Mouse (Mus musculus) common myeloid progenitor, adult 5-6 weeks (primary cell): ENCODE results near the gene Prlh. TPM values are rescaled to one million over a fixed set of nuclear protein-coding genes. Genes with fewer than 3 reads are reported as not detected.

Experiments
- ATAC-seq: replicated peaks from 2 replicates; pipeline ENCODE4 v1.8.0; 2016; ENCODE audit warnings: low read depth, mild to moderate bottlenecking, moderate TSS enrichment, inconsistent platforms; ENCODE audit not compliant: poor library complexity, severe bottlenecking
- total RNA-seq: library from RNA; stranded (forward); fragments of 200-1000, 187-1606 nt; gene quantifications from 2 replicates; pipeline ENCODE4 v1.2.3, GENCODE M21; 2017

Prlh gene
- total RNA-seq, 1 experiment from 2014 or later, result not detected

DNA sequence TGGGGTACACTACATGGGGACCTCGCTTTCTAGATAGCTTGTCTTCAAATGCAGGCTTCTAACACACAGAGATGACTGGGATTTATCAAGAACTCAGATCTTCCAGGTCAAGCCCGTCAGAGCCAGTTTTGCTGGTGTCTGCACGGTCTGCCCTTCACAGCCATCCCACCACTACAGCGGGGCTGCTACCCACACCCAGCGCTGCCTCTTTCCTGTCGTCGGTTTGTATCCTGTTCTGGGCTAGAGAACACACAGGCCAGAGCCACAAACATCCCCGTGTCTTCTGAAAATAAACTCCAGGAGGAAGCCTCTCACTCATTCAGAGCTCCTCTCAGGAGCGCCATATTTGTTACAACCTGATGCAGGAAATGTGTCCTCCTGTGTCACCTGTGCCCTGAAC lies 3.6 kb upstream of the Prlh start:
- peak; percentile 50; the same call in 1 of the 2 replicates for ATAC-seq

DNA sequence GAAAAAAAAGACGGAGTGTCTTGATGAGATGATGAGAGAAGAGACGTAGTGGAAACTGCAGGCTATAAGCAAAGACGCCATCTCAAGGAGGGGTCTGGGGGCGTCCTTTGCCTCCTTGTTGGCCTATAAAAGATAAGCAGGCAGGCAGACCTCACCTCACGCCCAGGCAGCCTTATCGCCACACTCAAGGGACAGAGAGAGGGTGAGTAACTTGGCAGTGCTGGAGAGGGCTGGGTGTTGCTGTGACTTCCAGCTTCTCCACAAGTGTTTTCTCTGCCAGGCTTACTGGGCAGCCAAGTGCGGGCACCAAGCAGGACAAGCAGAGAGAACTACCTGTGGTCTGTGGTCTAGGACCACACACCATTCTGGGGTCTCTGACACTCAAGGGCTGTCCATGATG lies 1.2 kb upstream of the Prlh start:
- ATAC-seq, result no peak

DNA sequence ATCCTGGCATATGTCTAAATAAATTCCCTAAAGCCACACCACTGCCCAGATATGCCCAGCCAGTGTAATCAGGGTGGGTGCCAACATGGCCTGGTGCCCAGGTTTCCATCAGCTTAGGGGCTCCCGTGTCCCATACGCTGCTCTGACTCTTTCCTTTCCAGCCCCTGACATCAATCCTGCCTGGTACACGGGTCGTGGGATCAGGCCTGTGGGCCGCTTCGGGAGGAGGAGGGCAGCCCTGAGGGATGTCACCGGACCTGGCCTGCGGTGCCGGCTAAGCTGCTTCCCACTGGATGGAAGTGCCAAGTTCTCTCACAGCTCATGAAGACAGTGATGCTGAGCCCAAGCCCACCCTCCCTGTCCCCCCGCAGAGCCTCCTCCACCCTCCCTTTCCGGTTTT lies 780 bp downstream of the Prlh start:
- ATAC-seq, result no peak

DNA sequence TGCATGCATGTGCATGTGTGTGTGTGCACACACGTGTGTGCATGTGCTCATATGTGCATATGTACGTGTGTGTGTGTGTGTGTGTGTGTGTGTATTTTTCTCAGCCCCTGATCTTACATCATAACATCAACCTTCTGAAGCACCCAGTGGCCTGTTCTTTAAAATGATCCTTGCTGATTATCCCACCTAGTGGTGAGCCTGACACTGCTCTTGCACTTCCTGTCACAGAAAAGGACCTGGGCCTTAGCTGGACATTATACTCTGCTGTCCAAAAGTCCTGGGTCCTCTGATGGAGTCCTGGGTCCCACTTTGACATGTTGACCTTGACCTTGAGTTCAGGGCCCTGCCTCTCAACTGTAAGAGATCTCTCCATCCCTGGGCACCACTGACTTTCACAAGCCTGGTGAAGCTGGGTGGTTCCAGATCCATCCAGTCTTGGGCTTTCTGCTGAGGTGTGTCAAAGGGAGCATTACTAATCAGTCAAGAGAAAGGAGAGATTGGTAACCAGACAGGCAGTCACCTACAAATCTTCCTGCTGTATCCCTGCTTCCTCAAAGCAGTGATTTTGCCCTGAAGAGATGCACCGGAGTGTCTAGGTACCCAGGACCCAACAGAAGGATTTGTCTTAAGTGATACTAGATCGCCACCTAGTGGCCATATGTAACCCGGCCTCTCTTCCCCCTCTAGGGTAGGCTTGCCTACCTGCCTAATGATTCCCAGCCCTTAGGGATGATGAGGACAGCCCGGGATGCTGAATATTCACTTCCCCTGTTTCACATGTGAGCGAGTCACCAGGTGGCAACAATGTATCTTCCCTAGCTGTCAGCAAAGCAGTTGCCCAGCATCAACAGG lies 3.6 kb downstream of the Prlh start:
- ATAC-seq, result peak; percentile 87

DNA sequence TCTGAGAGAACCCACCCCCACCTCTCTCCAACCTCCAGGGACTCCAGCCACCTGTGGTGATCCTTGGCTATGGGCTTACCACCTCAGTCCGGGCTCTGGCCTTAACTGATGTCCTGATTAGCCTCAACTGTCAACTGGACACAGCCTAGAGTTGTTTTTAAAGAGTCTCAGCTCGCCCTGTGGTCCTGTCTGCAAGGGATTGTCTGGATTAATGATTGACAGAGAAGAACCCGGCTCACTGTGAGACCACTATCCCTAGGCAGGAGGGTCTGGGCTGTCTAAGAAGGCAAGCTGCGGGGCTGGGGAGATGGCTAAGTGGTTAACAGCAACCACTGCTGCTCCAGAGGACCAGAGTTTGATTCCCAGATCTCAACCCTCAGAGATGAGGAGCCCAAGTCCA lies 9.6 kb downstream of the Prlh start:
- ATAC-seq, result no peak

DNA sequence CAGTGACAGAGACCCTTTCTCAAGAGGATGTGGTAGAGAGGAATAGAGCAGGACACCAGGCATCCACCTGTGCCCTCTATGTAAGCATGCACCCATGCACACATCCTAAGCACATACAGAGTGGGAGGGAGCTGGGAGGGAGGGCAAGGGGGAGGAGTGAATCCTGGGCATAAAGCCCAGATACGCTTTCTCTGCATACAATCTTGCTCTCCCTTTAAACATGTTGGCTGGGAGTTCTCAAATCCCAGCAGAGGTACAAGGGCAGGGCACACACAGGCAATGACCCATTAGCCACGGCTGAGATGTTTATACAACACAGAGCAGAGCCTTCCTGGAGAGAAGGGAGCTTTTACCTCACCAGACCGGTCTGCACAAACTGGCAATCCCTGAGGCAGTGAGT lies 10.1 kb downstream of the Prlh start:
- ATAC-seq, result no peak

DNA sequence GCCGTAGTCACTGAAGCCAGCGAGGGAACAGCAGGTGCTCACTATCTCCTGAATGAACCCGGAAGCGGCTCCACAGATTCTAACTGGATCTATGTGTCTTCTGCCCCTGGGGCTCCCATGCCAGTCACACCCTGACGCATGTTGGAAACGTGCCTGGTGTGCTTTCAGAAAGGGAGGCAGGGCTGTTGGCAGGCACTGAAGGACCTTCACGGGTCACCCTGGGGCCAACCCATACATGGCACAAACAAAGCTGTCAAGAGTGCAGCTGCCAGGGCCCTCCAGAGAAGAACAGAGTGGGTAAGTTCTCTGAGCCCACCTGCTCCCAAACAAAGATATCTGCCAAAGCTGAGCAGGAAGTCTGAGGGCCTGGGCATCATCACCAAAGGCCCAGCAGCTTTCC lies 14.7 kb downstream of the Prlh start:
- ATAC-seq, result no peak

DNA sequence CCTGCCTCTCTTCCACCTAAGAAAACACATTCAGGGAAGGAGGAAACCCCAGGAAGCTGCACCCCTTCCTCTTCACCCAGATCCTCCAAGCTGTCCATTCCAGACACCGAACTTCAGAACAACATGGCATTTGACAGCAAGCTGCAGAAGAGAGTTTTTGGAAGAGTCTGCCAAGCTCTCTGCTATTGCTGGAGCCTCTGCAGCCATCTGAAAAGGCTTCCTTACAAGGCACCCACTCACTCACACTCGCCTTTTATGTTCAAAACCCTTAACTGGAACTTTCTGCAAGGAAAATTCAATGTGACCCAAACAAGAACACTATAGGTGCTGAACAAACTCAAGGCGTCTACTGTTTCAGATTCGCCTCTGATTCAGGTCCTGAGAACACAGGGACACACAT lies 15.7 kb downstream of the Prlh start:
- no peak for ATAC-seq

DNA sequence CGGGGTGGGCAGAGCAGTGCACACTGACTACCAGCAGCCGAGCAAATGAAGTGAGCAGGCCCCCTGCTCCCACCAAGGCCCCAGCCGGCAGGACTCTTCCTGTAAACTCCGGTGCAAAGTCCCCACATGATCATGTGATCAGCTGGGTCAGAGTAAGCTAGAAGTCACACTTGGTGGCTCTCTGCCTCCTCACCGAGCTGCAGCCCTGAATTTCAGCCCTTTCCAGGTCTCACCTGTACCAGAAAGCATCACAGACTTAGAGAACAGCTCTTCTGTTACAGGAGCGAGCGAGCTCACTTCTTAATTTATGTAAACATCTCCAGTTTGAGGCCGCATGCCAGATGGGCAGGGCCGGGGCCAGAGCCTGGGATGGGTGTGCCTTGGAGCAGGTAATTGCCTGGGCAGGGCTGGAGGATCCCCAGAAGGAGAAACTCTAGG lies 16.5 kb downstream of the Prlh start, which contains the start of gene Rab17:
Gene Rab17, minus strand, starts transcription at position 315 of the 438 bp plus-strand sequence.
- peak; percentile 30; the same call in 1 of the 2 replicates for ATAC-seq

DNA sequence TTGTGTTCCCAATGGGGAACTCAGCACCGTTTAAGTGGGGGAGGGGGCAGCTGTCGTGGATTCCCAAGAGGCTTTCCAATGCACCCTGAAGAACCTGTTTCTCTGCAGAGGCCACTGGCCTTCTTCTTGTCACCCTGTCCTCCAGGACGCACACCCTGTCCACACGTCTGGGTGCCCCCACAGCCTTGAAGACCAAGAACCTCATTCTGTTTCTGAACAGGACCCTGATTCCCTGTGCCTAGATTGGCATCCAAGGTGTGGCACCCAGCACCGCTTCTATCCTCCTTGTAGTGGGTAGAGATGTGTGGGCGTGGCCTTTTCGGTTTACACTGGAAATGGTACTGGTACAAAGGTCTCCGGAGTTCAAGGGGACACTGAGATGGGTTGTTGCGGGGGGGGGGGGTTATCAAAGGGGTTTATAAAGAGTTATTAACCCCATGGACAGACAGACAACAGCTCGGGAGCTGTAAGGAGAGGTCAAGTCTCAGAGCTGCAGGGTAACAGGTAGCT lies 17.0 kb downstream of the Prlh start:
- no peak for ATAC-seq

DNA sequence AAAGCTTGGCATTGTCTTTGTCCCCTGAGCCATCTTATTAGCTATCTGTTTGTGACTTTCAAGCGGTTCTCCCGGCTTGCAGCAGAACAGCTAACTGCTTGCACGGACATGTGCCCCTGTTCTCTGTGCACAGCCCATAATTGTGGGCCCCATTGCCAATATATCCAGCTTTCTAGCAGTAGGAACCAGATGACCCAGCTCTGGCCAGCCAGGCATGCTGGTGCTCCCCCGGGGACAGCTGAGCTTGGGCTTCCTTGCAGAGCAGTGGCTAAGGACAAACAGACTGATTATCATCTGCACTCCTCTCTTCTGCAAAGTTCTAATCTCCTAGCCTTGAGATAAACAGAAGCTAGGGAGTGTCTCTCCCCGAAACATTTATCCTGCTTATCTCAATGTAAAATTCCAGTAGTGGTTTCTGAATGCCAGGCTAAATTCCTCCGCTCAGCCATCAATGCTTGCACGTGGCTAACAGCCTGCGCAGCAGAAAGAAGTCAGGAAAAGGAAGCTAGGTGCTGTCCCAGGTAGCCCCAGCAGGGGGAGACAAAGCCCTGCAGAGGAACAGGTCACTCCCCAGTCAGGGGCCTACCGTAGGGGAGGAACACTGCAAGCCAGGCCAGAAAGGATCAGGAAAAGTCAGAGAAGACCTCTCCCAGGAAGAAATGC lies 20.1 kb downstream of the Prlh start:
- peak; percentile 81 for ATAC-seq

DNA sequence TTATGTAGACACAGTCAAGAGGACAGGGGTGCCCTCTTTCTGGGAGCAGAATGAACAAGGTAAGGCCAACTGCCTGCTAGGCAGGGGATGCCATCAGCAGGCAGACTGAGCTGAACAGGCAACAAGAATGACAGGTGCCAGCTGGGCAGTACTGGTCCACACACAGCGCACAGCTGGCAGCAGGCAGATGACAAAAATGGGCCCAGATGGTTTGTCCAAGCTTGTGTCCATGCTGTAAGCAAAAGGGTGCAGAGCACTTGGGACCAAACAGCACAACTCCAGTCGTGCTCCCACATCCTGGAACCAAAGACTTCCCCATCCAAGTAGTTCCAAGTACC lies 20.6 kb downstream of the Prlh start:
- peak; percentile 5; the same call in 1 of the 2 replicates for ATAC-seq

DNA sequence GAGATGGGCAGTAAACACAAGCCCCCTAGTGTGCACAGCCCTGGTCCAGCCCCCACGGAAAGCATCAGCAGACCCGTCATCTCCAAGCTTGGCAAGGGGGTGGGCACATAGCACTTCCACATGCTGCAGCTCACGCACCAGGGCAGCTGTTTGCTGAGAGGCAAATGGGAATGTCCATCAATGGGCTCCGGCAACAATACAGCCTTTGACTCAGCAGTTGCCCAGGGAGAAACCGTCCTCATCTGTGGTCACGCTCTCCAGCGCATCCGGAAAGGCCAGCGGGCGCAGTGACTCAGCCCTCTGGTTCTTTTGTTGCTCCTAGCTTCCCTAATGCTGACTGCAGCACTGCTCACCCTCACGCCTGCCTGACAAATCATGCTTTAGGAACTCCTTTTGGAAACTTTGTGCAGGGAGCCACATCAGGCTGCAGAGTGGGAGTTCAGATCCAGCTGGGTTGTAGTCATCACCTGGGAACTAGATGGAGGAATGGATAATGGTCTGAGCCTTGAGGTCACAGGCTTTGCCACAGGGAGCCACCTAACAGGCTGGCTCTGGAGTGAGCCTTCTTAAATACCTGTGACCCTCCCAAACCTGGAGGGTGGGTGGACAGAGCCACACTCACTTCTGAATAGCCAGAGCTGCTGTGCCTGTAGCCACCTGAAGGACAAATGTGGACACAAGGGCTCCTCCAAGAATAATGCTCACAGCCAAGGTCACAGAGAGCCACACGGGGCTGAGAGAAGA lies 22.2 kb downstream of the Prlh start:
- ATAC-seq, result peak; percentile 76

DNA sequence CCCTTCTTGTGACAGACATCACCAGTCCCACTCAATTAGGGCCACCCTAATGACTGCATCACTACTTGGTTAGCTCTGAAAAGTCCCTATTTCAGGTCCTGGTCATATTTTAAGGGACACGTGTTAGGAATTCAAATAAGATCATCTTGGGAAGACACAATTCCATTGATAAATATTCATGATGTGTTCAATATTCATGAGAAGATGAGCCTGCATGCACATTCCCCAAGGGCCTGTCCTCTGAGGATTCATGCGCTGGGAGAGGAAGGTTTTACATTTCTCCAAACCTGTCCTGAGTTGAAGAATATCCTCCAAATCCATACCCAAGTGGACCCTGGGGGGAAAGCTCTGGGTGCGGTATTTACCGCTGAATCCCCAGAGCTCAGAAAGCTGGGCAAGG lies 23.1 kb downstream of the Prlh start:
- ATAC-seq, result no peak

DNA sequence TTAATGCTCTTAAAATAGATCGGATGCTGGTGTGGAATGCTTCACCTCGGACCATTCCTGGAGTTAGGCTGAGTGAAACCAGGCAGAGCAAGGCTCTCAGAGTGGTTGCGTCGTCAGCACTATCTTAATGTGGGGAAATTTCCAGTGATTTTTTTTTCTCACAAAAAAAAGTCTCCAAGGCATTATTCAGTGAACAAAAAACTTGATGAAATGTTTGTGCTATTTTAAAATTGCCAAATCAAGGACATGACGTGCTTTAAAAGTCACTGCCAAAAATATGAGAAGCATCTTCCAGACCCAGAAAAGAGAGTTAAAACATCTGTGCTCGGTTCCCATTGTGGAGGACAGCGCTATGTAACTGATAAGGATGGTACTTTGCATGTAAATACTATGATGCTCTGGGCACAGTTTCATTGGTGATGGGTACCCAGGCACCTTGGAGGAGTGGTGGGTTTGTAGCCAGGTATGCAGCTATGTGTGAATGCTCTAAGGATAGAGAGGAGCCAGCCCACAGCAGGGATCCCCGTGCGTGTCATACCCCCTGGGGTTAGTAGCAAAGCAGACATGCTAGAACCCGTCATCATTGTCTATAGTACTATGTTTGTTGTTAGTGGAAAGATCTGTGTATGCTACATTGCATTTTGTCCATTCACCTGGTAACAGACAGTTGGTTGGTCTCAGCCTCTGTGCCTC lies 27.9 kb downstream of the Prlh start:
- no peak for ATAC-seq

DNA sequence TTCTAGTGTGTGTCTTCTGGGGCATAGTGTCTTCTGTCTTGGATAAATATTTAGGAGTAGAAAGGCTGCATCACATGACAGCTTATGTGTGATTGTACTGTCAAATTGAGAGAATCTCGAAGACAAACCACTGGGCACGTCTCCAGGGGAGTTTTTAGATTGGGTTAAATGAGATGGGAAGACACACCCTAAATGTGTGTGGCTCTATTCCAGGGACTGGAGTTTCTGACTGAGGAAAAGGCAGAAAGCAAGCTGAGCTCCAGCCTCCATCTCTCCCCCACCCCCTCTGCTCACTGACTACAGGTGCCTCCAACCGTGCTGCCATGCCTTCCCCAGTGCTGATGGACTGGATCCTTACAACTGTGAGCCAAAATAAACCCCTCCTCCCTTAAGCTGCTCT lies 28.4 kb downstream of the Prlh start:
- no peak for ATAC-seq

DNA sequence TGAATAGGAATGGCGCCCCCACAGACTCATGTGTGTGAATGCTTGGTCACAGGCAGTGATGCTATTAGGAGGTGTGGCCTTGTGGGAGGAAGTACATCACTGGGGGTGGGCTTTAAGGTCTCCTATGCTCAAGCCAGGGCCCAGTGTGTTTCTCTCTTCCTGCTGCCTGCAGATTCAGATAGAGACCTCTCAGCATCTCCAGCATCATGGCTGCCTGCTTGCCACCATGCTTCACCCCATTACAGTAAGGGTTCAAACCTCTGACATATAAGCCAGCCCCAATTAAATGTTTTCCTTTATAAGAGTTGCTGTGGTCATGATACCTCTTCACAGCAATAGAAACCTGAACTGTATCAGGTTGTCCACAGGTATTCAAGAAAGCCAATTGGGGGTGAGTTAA lies 43.0 kb downstream of the Prlh start:
- ATAC-seq, result no peak

DNA sequence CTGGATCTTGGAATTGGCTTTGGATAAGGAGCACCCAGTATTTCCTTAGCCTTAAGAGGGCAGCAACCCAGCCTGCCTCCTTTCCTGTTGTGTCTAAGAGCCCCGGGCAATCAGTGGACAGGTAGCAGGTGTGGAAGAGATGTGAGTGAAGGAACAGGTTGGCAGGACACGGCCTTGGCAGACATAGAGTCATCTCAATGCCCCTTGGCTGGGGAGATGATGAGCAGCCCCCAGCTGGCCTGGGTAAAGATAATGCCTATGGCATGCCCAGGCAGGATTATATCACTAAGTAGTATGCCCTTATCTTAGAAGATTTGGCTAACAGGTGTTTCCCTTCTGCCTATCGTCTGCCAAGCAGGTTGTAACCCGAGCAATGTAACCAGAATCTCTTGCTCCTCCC lies 44.2 kb downstream of the Prlh start:
- no peak for ATAC-seq

DNA sequence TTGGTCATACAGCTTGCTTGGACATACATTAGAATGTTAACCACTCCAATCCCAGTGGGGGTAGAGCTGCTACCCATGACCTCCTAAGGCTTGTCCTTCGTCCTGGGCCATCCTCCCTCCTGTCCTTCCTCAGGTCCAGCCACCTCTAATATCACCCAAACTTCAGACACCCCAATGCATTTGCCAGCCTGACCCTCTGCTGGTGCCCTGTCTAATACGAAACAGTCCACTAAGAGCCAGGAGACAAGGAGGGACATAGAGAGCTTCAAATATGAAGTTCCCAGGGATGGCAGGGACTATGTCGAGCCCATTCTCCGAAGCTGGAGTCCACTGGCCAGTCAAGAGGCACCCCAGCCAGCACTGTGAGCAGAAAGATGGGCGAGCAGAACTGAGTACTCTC lies 44.7 kb downstream of the Prlh start:
- ATAC-seq, result no peak

DNA sequence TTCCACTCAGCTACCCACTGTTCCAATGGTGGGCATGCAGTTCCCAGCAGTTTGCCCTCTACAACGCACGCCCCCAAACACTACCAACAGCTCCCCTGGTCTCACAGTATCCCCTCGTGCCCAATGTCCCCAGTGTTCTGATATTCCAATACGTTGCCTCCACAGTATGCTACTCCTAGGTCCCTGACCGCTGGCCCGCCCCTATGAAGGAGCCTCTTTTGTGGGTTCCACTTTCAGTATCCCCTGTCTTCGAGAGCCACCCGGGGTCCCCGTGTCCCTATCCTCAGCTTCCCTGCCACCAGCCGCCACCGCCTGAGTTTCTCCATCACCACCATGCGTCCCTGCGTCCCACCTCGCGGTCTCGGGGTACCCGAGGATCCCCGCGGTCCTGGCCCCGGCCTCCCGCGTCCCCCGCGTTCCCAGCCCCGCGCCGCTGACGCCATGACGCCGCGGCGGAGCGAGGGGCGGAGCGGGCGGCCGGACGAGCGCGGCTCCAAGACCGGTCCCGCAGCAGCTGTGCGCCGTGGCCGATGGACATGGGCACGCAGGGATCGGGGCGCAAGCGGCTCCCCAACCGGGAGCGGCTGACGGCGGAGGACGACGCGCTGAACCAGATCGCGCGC lies 45.5 kb downstream of the Prlh start, which contains the start of gene Lrrfip1:
Gene Lrrfip1, plus strand, starts transcription at position 470 of the 623 bp plus-strand sequence.
- peak; percentile 45 for ATAC-seq
